Mouse (Mus musculus) right cerebral cortex, postnatal 14 days (tissue): ENCODE measurements around the gene Eif4ebp2.
"Not testable (repeated sequence)": the region's sequence is repeated elsewhere in the genome, so short reads cannot be mapped to it uniquely, and the experiment has no call there.

Experiments used
- DNase-seq: peaks from one replicate; pipeline ENCODE4 v3.0.0; 2022

The Eif4ebp2 gene

DNA sequence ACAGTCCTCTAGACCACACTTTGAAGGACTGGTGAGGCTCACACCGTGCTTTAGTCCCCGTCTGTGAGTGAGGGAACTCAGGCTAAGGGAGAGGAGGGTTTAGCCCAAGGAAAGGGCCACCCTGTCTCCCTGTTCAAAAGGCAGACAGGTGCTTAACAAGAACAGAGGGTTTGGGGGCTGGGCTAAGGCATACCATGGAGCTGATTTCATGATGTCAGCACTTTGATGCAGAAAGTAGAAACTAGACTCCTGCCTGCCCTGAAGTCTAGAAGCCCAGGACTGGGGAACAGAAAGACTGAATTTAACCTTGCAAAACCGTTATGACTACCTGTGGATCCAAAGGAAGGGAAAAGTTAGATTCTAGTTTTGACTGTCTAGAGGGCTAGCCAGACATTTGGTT, 4.7 kb upstream of the Eif4ebp2 start:
- DNase-seq, result no peak

DNA sequence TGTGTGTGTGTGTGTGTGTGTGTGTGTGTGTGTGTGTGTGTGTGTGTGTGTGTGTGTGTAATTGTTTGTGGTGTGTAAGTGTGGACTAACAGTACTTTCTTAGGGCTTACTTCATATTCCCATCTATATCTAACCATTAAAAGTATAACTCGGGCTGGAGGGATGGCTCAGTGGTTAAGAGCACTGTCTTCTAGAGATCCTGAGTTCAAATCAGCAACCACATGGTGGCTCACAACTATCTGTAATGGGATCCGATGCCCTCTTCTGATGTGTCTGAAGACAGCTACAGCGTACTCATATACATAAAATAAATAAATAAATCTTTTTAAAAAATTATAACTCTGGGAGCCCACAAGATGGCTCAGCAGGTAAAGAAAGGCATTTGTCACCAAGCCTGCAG, 710 bp upstream of the Eif4ebp2 start:
- not testable (repeated sequence) for DNase-seq

GRCm38 (mm10) chr10:61451931-61452617, 387 bp downstream of the Eif4ebp2 start:
- peak; percentile 52 for DNase-seq

GRCm38 (mm10) chr10:61451463-61451930, 964 bp downstream of the Eif4ebp2 start:
- DNase-seq, result no peak

GRCm38 (mm10) chr10:61448834-61449233, 3.6 kb downstream of the Eif4ebp2 start:
- no peak for DNase-seq

DNA sequence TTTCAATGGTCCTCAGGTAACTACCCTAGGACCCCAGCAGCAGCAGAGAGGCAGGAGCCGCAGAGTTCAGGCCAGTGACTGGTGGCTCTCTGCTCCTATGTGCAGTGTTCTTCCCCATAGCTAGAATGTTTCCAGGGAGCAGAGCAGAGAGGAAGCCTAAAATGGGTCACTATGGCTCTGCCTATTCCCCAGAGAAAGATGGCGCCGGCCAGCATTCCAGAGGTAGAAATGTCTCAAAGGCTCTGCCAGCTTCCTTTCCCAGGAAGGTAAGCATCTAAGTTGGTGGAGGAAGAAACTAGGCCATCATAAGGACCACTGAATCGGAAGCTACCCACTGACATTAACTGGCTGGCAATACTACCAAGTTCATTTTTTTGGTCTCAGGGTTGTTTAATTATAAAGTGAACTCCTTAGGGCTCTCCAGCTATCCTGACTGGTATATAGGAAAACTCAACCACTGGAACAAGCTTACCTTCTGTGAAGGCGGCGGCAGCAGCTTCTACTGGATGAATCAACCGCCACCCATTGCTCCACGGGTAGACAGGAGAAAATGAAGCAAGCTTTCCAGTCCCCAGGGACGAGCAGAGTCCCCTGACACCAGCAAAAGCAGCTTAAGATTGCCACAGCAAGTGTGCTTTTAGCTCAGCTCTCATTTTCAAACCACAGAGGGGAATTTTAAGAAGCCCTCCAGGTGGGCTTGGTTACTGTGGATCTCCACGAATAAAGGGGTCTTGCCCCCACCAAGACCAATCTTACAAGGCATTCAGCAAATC, 4.7 kb downstream of the Eif4ebp2 start:
- no peak for DNase-seq

DNA sequence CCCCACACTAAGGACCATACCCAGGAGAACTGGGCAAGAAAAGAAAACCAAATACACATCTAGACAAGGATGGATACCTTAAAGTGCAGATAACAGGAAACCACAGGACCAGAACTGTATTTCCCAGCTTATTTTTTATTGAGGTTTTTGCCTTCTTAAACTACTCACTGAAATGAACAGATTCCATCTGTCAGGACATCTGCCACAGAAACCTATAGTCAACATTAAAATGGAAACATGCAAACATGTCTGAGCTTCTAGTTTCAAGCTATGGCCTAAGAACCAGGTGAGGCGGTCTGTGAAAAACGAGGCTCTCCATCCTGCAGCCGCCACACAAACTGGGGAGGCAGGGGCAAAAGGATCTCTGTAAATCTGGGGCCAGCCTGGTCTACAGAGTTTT, 7.4 kb downstream of the Eif4ebp2 start:
- DNase-seq, result no peak

DNA sequence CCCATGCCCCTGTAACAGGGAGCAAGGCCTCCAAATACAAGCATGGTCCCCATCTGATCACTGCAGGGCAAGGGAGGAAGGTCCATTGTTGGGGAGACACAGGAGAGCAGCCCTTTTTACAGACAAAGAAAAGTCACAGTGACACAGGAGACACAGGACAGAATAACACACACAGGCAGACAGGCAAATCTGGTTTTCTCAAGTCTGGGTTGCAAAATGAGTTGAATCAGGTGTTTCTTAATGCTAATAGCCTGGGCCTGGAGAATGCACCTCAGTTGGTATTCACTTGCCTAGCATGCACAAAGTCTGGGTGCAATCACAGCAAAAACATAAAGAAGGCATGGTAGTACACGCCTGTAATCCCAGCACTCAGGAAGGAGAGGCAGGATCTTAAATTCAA, 8.6 kb downstream of the Eif4ebp2 start:
- no peak for DNase-seq

- DNase-seq, result no peak
Measured at GRCm38 (mm10) chr10:61443456-61443855, 9.0 kb downstream of the Eif4ebp2 start.

GRCm38 (mm10) chr10:61440202-61440800, 12.2 kb downstream of the Eif4ebp2 start:
- DNase-seq, result no peak

GRCm38 (mm10) chr10:61431375-61431774, 21.1 kb downstream of the Eif4ebp2 start:
- DNase-seq, result peak; percentile 76

- DNase-seq, result no peak
Measured at GRCm38 (mm10) chr10:61429043-61429442, 23.4 kb downstream of the Eif4ebp2 start.

GRCm38 (mm10) chr10:61428416-61428815, 24.0 kb downstream of the Eif4ebp2 start:
- DNase-seq, result no peak

DNA sequence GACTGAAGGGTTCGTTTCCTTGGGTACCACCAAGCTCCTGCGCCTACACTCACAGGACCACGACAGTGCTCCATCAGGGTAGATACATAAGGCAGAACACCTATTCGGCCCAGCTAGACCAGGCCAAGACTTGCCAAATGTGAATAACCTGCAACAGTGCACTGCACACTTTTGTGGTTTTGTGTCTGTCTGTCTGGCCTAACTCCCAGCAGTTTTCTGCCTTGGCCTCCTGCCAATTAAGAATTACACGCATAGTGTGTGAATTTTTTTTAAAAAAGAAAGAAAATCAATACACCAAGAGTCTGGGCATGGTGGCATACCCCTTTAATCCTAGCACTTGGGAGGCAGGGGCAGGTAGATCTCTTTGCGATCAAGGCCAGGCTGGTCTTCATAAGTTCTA, 24.5 kb downstream of the Eif4ebp2 start:
- no peak for DNase-seq

DNA sequence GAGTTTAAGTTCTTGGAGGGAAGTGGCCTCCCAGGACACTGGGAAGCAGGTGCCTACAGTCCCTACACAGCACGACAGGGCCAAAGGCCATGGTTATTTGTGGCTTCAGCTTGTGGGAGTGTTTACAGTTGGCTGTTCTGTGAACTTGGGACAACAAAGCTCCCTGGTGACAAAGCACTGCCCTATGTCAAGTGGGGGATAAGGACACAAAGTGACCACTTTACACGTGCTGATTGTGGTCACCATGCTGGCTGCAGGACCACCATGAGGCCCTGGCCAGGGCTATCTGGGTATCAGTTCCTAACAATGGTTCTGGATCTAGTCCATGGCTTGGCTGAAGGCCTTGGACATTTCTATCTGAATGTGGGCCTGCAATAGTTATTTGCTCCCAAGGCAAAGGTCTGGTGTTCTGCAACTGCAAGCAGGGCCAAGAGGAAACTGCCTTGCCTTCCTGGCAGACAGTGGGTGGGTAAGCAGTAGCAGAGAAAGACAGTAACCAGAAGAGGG, 26.2 kb downstream of the Eif4ebp2 start:
- DNase-seq, result no peak

GRCm38 (mm10) chr10:61425047-61425446, 27.4 kb downstream of the Eif4ebp2 start:
- no peak for DNase-seq

DNA sequence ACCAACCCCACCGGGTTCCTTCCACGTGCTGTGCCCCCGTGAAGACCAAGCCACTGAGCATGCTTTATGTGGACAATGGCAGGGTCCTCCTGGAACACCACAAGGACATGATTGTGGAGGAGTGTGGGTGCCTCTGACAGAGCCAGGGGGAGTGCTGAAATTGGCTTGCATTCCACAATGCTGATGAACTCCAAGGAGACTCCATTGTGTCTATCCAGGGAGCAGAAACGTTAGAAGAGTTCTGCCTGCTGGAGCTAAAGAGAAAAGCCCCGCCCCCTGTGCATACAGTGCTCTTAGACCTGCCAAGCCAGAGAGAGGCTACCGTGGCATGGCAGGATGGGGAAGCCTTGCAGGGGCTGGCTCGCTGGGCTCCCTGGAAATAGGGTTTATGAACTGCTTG, 28.0 kb downstream of the Eif4ebp2 start:
- no peak for DNase-seq

- peak; percentile 55 for DNase-seq
Measured at GRCm38 (mm10) chr10:61423289-61423688, 29.2 kb downstream of the Eif4ebp2 start.

DNA sequence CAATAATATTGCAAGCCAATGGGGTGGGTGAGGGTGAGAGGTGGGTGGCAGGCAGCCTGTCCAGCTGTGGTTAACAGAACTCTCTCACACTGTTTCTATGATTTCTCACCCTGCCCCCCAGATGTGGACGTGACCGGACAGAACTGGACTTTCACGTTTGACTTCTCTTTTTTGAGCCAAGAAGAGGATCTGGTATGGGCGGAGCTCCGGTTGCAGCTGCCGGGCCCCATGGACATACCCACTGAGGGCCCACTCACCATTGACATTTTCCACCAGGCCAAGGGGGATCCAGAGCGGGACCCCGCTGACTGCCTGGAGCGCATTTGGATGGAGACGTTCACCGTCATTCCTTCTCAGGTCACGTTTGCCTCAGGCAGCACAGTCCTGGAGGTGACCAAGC, 29.6 kb downstream of the Eif4ebp2 start:
- DNase-seq, result no peak

GRCm38 (mm10) chr10:61420011-61420410, 32.5 kb downstream of the Eif4ebp2 start:
- DNase-seq, result no peak

DNA sequence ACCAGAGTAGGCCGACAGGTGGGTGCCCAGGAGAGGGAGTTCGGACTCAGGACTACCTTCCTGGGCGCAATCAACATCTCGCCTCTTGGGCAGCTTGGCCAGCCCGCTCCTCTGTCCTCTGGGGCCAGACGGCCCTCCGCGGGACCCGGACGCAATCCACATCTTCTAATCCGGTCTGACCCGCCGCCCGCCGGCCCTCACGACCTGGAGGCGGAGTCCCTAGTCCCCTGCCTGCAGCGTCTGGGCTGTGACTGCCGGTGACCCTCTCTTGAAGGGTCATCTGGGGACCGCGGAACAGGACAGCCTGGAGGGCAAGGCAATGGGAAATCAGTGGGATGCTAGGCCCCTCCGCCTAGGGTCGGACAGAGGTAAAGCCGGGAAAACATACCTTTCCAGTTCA, 33.3 kb downstream of the Eif4ebp2 start:
- DNase-seq, result no peak

DNA sequence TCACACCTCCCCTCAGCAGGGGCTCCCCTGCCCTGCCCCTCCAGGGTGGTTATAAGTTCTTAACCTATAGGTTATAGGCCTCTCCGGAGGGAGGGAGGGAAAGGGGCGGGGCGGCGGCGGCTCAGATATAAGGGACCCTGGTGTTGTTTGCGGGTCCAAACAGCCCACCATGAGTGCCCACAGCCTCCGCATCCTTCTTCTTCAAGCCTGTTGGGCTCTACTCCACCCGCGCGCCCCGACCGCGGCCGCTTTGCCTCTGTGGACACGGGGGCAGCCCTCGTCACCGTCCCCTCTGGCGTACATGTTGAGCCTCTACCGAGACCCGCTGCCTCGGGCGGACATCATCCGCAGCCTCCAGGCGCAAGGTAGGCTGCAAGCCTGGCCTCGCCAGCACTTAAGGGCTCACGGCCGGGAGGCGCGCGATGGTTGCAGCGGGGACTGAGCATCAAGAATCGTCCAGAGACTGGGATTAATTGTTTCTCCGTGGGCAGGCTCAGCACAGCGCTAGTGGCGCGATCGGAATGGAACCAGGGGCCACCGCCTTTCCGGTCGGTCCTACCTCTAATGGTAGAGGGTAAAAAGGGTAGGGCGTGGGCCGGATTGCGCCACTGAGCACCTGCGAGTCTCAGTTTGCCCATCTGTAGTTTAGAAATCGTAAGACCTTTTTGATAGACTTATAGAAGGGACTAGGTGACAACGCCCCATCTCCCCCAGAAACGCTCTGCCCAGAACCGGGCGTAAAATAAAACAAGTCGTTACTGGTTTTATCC, 34.1 kb downstream of the Eif4ebp2 start:
- DNase-seq, result no peak

GRCm38 (mm10) chr10:61417672-61418071, 34.8 kb downstream of the Eif4ebp2 start, which contains the start of gene Nodal:
Gene Nodal, plus strand, starts transcription at chr10:61417972.
- DNase-seq, result no peak
